Mouse (Mus musculus): ENCODE data around the gene Oas1f. TPM values are rescaled to one million over a fixed set of nuclear protein-coding genes. Genes with fewer than 3 reads are reported as not detected.
"Not testable (repeated sequence)": the region's sequence is repeated elsewhere in the genome, so short reads cannot be mapped to it uniquely, and the experiment has no call there.

The Oas1f gene
- polyA plus RNA-seq, 1 experiment = not detected

GRCm38 (mm10) chr5:120900666-120901065, 53.5 kb downstream of the Oas1f start:
- H3ac ChIP-seq (ENCODE audit: control insufficient read depth, insufficient read length) = no peak overlapping the region
- H3K36me3 ChIP-seq (ENCODE audit: control insufficient read depth, insufficient read depth) = no peaks in the 10 kb centered on the region
- TF ChIP-seq E2F4 (IDR thresholded peaks at IDR 0.05; ENCODE audit: insufficient read depth) (no peak), SRF (IDR thresholded peaks at IDR 0.05; ENCODE audit: control insufficient read depth, insufficient read length, low read depth) (no peak), USF1 (IDR thresholded peaks at IDR 0.05; ENCODE audit: low read depth) (no peak), MAX (IDR thresholded peaks at IDR 0.05; ENCODE audit: low read depth) (no peak), MYOG (IDR thresholded peaks at IDR 0.05; ENCODE audit: control insufficient read depth in 1 of 3, insufficient read depth in 1 of 3, insufficient read length in 2 of 3, low read depth in 2 of 3) (no peak), MYOD1 (IDR thresholded peaks at IDR 0.05; ENCODE audit: control insufficient read depth in 1 of 3, insufficient read length in 2 of 3, low read depth in 2 of 3) (no peak), POLR2AphosphoS2 (IDR thresholded peaks at IDR 0.05; ENCODE audit: insufficient read length, low read depth) (no peak), POLR2A (IDR thresholded peaks at IDR 0.05; ENCODE audit: insufficient read length, low read depth) (no peak), TCF12 (IDR thresholded peaks at IDR 0.05; ENCODE audit: insufficient read depth, poor library complexity, severe bottlenecking) (no peak), REST (IDR thresholded peaks at IDR 0.05; ENCODE audit: insufficient read depth, insufficient read length) (no peak), TCF3 (IDR thresholded peaks at IDR 0.05; ENCODE audit: insufficient read length, low read depth) (no peak), CEBPB (IDR thresholded peaks at IDR 0.05; ENCODE audit: insufficient read depth, poor library complexity, severe bottlenecking) (no peak)
- H3K27me3 ChIP-seq (ENCODE audit: control insufficient read depth, insufficient read depth, insufficient read length) = no peaks in the 10 kb centered on the region
- no peak overlapping the region for H3K4me2 ChIP-seq (ENCODE audit: low read depth)
- H3K4me3 ChIP-seq = no peak overlapping the region
- no peaks in the 10 kb centered on the region for H3K79me2 ChIP-seq (ENCODE audit: control insufficient read depth, insufficient read depth)

GRCm38 (mm10) chr5:120902056-120902455, 54.9 kb downstream of the Oas1f start:
- no peak overlapping the region for H3K4me2 ChIP-seq (ENCODE audit: low read depth)
- TF ChIP-seq SRF (IDR thresholded peaks at IDR 0.05; ENCODE audit: control insufficient read depth, insufficient read length, low read depth) = no peak
- TF ChIP-seq POLR2AphosphoS2 (IDR thresholded peaks at IDR 0.05; ENCODE audit: insufficient read length, low read depth) = no peak
- TF ChIP-seq TCF3 (IDR thresholded peaks at IDR 0.05; ENCODE audit: insufficient read length, low read depth) = no peak
- TF ChIP-seq MYOD1 (IDR thresholded peaks at IDR 0.05; ENCODE audit: control insufficient read depth in 1 of 3, insufficient read length in 2 of 3, low read depth in 2 of 3) = no peak
- TF ChIP-seq E2F4 (IDR thresholded peaks at IDR 0.05; ENCODE audit: insufficient read depth) = no peak
- no peak for TF ChIP-seq MYOG (IDR thresholded peaks at IDR 0.05; ENCODE audit: control insufficient read depth in 1 of 3, insufficient read depth in 1 of 3, insufficient read length in 2 of 3, low read depth in 2 of 3)
- TF ChIP-seq MAX (IDR thresholded peaks at IDR 0.05; ENCODE audit: low read depth) = no peak
- TF ChIP-seq CEBPB (IDR thresholded peaks at IDR 0.05; ENCODE audit: insufficient read depth, poor library complexity, severe bottlenecking) = no peak
- TF ChIP-seq POLR2A (IDR thresholded peaks at IDR 0.05; ENCODE audit: insufficient read length, low read depth) = no peak
- TF ChIP-seq TCF12 (IDR thresholded peaks at IDR 0.05; ENCODE audit: insufficient read depth, poor library complexity, severe bottlenecking) = no peak
- TF ChIP-seq REST (IDR thresholded peaks at IDR 0.05; ENCODE audit: insufficient read depth, insufficient read length) = no peak
- TF ChIP-seq USF1 (IDR thresholded peaks at IDR 0.05; ENCODE audit: low read depth) = no peak
- no peak overlapping the region for H3K4me3 ChIP-seq
- H3K27me3 ChIP-seq (ENCODE audit: control insufficient read depth, insufficient read depth, insufficient read length) = no peaks in the 10 kb centered on the region
- H3ac ChIP-seq (ENCODE audit: control insufficient read depth, insufficient read length) = no peak overlapping the region
- no peaks in the 10 kb centered on the region for H3K79me2 ChIP-seq (ENCODE audit: control insufficient read depth, insufficient read depth)
- no peaks in the 10 kb centered on the region for H3K36me3 ChIP-seq (ENCODE audit: control insufficient read depth, insufficient read depth)

GRCm38 (mm10) chr5:120906791-120907733, 59.9 kb downstream of the Oas1f start, which contains the start of gene Oas1a:
Gene Oas1a (minus strand): TSS chr5:120907521.
- H3K4me2 ChIP-seq (ENCODE audit: low read depth); H3ac ChIP-seq (ENCODE audit: control insufficient read depth, insufficient read length); H3K4me3 ChIP-seq: not testable (repeated sequence)

More at GRCm38 (mm10) chr5:120906791-120907733, 59.9 kb downstream of the Oas1f start, which contains the start of gene Oas1a:
- not testable (repeated sequence) for H3K79me2 ChIP-seq (ENCODE audit: control insufficient read depth, insufficient read depth); H3K36me3 ChIP-seq (ENCODE audit: control insufficient read depth, insufficient read depth); H3K27me3 ChIP-seq (ENCODE audit: control insufficient read depth, insufficient read depth, insufficient read length)

Other genes starting within 250 kb of the Oas1f start
- gene Rita1, start 234.8 kb upstream of the Oas1f start, polyA plus RNA-seq (2012; fragmentation: generic; extraction: Trizol) = 14.7 TPM
- gene Ddx54, start 234.6 kb upstream of the Oas1f start, polyA plus RNA-seq (2012; fragmentation: generic; extraction: Trizol) = 56.3 TPM
- gene Cfap73, start 213.1 kb upstream of the Oas1f start, polyA plus RNA-seq (2012; fragmentation: generic; extraction: Trizol) = not detected
- gene Rasal1, start 198.6 kb upstream of the Oas1f start, polyA plus RNA-seq (2012; fragmentation: generic; extraction: Trizol) = 0.01 TPM
- not detected for gene Dtx1, start 135.4 kb upstream of the Oas1f start, polyA plus RNA-seq (2012; fragmentation: generic; extraction: Trizol)
- gene Oas2, start 97.5 kb upstream of the Oas1f start, polyA plus RNA-seq (2012; fragmentation: generic; extraction: Trizol) = not detected
- gene Oas3, start 69.7 kb upstream of the Oas1f start, polyA plus RNA-seq (2012; fragmentation: generic; extraction: Trizol) = 0.01 TPM
- gene Oas1e, start 51.8 kb upstream of the Oas1f start, polyA plus RNA-seq (2012; fragmentation: generic; extraction: Trizol) = not detected
- gene Oas1c, start 34.9 kb upstream of the Oas1f start, polyA plus RNA-seq (2012; fragmentation: generic; extraction: Trizol) = 0.01 TPM
- gene Oas1h, start 14.1 kb downstream of the Oas1f start, polyA plus RNA-seq (2012; fragmentation: generic; extraction: Trizol) = not detected
- not detected for gene Oas1g, start 40.2 kb downstream of the Oas1f start, polyA plus RNA-seq (2012; fragmentation: generic; extraction: Trizol)
- 0.06 TPM for gene Oas1a, start 60.2 kb downstream of the Oas1f start, polyA plus RNA-seq (2012; fragmentation: generic; extraction: Trizol)
- gene Oas1d, start 67.2 kb downstream of the Oas1f start, polyA plus RNA-seq (2012; fragmentation: generic; extraction: Trizol) = not detected
- gene Rph3a, start 162.7 kb downstream of the Oas1f start, polyA plus RNA-seq (2012; fragmentation: generic; extraction: Trizol) = 0.05 TPM

All from myocyte (in vitro differentiated cells).